Mouse (Mus musculus) right cerebral cortex, postnatal 10 days (tissue): ENCODE measurements at regions not wholly inside any gene's neighbourhood (a gene's known extent, or its start where the extent isn't known, plus 50 kb on each side); places are given as distances from the start of the nearest gene placed in this dataset.

ENCODE experiments used
- DNase-seq, 2 experiments: peaks; one replicate each; pipeline ENCODE4 v3.0.0; 2021; ENCODE audit warnings: low spot score in 2 of 2

GRCm38 (mm10) chr10:126815730-126816129 is 85.4 kb downstream of the Atp23 start:
- DNase-seq, result peak; percentile 64 to 69

- DNase-seq, result peak in 1 of 2 experiments; percentile 44
Measured at GRCm38 (mm10) chr10:126814968-126815367, 86.2 kb downstream of the Atp23 start.

GRCm38 (mm10) chr10:126813051-126813593 is 88.0 kb downstream of the Atp23 start:
- DNase-seq, result no peak

GRCm38 (mm10) chr10:126812243-126812755 is 88.9 kb downstream of the Atp23 start:
- no peak for DNase-seq

GRCm38 (mm10) chr10:126810346-126811095 is 90.6 kb downstream of the Atp23 start:
- DNase-seq, result peak in 1 of 2 experiments; percentile 36

GRCm38 (mm10) chr10:126809587-126809986 is 91.6 kb downstream of the Atp23 start:
- DNase-seq, result peak; percentile 70 to 72

GRCm38 (mm10) chr10:126806881-126807280 is 94.3 kb downstream of the Atp23 start:
- DNase-seq, result no peak

- DNase-seq, result no peak
Measured at GRCm38 (mm10) chr10:126802732-126803131, 98.4 kb downstream of the Atp23 start.

GRCm38 (mm10) chr10:126799393-126799792 is 101.8 kb downstream of the Atp23 start:
- peak in 1 of 2 experiments; percentile 57 for DNase-seq

- no peak for DNase-seq
Measured at GRCm38 (mm10) chr10:126793136-126793535, 108.0 kb downstream of the Atp23 start.

GRCm38 (mm10) chr10:126792371-126792835 is 108.8 kb downstream of the Atp23 start:
- no peak for DNase-seq

GRCm38 (mm10) chr10:126788277-126788676 is 112.9 kb downstream of the Atp23 start:
- no peak for DNase-seq

GRCm38 (mm10) chr10:126783161-126783560 is 118.0 kb downstream of the Atp23 start:
- no peak for DNase-seq

GRCm38 (mm10) chr10:126776603-126777002 is 124.6 kb downstream of the Atp23 start:
- no peak for DNase-seq

- no peak for DNase-seq
Measured at GRCm38 (mm10) chr10:126775946-126776345, 125.2 kb downstream of the Atp23 start.

GRCm38 (mm10) chr10:126770446-126771020 is 130.6 kb downstream of the Atp23 start:
- DNase-seq, result no peak

GRCm38 (mm10) chr10:126765648-126766047 is 135.5 kb downstream of the Atp23 start:
- DNase-seq, result no peak

GRCm38 (mm10) chr10:126764740-126765139 is 136.4 kb downstream of the Atp23 start:
- no peak for DNase-seq

GRCm38 (mm10) chr10:126763976-126764375 is 137.2 kb downstream of the Atp23 start:
- no peak for DNase-seq

- no peak for DNase-seq
Measured at GRCm38 (mm10) chr10:126758682-126759081, 142.5 kb downstream of the Atp23 start.

GRCm38 (mm10) chr10:126753201-126753600 is 148.0 kb downstream of the Atp23 start:
- no peak for DNase-seq

- DNase-seq, result peak; percentile 77 to 78
Measured at GRCm38 (mm10) chr10:126752699-126753098, 148.5 kb downstream of the Atp23 start.
